20 mouse cellular contexts compared by ENCODE assay signal in the genomic region with DNA sequence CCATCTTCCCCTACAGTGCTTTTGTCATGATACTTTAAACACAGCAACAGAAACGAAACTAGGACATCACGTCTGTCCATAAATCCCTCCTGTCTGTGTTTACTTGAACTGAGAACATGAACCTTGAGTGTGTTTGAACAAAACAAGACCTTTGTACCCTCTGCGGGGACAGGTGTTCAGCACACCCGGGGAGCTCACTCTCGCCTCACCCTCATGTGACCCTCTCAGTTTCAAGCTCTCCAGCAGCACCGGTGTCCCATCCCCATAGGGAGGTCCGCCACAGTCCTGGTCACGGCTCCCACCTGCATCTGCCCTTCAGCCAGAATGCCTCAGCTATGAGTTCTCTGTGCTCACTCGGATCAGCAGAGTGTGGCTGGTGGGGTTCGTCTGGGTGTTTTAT. TPM values are rescaled to one million over a fixed set of nuclear protein-coding genes. Genes with fewer than 3 reads are reported as not detected.
A peak's percentile ranks its signal among the peaks of the same experiment; 100 is the strongest.
DNase-seq lines count a peak whose midpoint lies in the region; ATAC-seq and TF ChIP-seq lines count a peak whose summit lies in the region.
"Had no signal": no experiment of that assay in that cellular context is flagged by ENCODE, and none has a peak within 500 bp of the region (broad histone marks: within the 10 kb centered on the region; RNA-seq: fewer than 3 reads in every experiment).

No protein-coding gene starts in this region.

- ATAC-seq in kidney, embryonic 15.5 days (replicated peaks; ENCODE audit: low FRiP score): no peak
- peak; percentile 83 for ATAC-seq in intestine, postnatal 0 days
- peak; percentile 68; the same call in 1 of the 2 replicates for ATAC-seq in stomach, embryonic 16.5 days (ENCODE audit: insufficient read depth, low FRiP score)
- no peak for ATAC-seq in midbrain, embryonic 15.5 days (replicated peaks)
- ATAC-seq: hindbrain, postnatal 0 days had no signal

- no peaks in the 10 kb centered on the region for H3K36me3 ChIP-seq in kidney, embryonic 15.5 days
- no peaks in the 10 kb centered on the region for H3K36me3 ChIP-seq in intestine, postnatal 0 days (ENCODE audit: control insufficient read depth, insufficient read depth)
- H3K36me3 ChIP-seq in stomach, embryonic 16.5 days (ENCODE audit: control insufficient read depth, insufficient read depth, low read length): no peaks in the 10 kb centered on the region
- no peaks in the 10 kb centered on the region for H3K36me3 ChIP-seq in midbrain, embryonic 15.5 days (replicated peaks)
- H3K36me3 ChIP-seq: limb, embryonic 12.5 days had no signal

- intact Hi-C loops in gastrocnemius, adult 2 months (cut with DNase I): no loop called here

- H3K4me1 ChIP-seq in kidney, embryonic 15.5 days: peaks cover 6% of the 10 kb centered on the region
- H3K4me1 ChIP-seq in intestine, postnatal 0 days (replicated peaks; ENCODE audit: control insufficient read depth, insufficient read depth, low read length): peaks cover 9% of the 10 kb centered on the region; the same call in 1 of the 2 replicates
- no peaks in the 10 kb centered on the region for H3K4me1 ChIP-seq in stomach, embryonic 16.5 days (ENCODE audit: control insufficient read depth, insufficient read depth, low read length)
- H3K4me1 ChIP-seq in midbrain, embryonic 15.5 days: no peaks in the 10 kb centered on the region
- H3K4me1 ChIP-seq: limb, embryonic 12.5 days had no signal

- DNase-seq in kidney, adult 18-20 months: peak; percentile 52
- peak; percentile 59 for DNase-seq in kidney, postnatal 14 days
- DNase-seq in gastrocnemius, adult 2 months: no peak
- no peak for DNase-seq in lung, postnatal 14 days
- DNase-seq: adrenal gland, postnatal 36 days; cerebellum, adult 18-20 months; cerebellum, postnatal 25 days; gastrocnemius, postnatal 14 days; lung, adult 2 months; lung, postnatal 4 days; retina, postnatal 1 day; thymus, adult 18-20 months had no signal

- WGBS in kidney, embryonic 15.5 days: 54% methylated on average over 10 of the region's 10 CpGs
- 38% methylated on average over 10 of the region's 10 CpGs for WGBS in intestine, postnatal 0 days
- WGBS in stomach, embryonic 16.5 days: 51% methylated on average over 10 of the region's 10 CpGs
- 95% methylated on average over 10 of the region's 10 CpGs for WGBS in midbrain, embryonic 15.5 days

- H3K4me3 ChIP-seq in kidney, embryonic 15.5 days (replicated peaks): no peak overlapping the region
- no peak overlapping the region for H3K4me3 ChIP-seq in intestine, postnatal 0 days (ENCODE audit: low read depth, low read length)
- H3K4me3 ChIP-seq in stomach, embryonic 16.5 days (replicated peaks; ENCODE audit: low read length): no peak overlapping the region
- H3K4me3 ChIP-seq in midbrain, embryonic 15.5 days: no peak overlapping the region
- H3K4me3 ChIP-seq in gastrocnemius, adult 2 months: no peak overlapping the region
- H3K4me3 ChIP-seq: limb, embryonic 12.5 days had no signal

- no peaks in the 10 kb centered on the region for H3K9me3 ChIP-seq in kidney, embryonic 15.5 days (replicated peaks)
- no peaks in the 10 kb centered on the region for H3K9me3 ChIP-seq in intestine, postnatal 0 days (ENCODE audit: control insufficient read depth)
- H3K9me3 ChIP-seq in stomach, embryonic 16.5 days (replicated peaks; ENCODE audit: control insufficient read depth, low read length): no peaks in the 10 kb centered on the region
- H3K9me3 ChIP-seq in midbrain, embryonic 15.5 days: no peaks in the 10 kb centered on the region

- no peak overlapping the region for H3K9ac ChIP-seq in kidney, embryonic 15.5 days
- no peak overlapping the region for H3K9ac ChIP-seq in intestine, postnatal 0 days (ENCODE audit: low read depth, low read length)
- H3K9ac ChIP-seq in stomach, embryonic 16.5 days (ENCODE audit: low read length): no peak overlapping the region
- no peak overlapping the region for H3K9ac ChIP-seq in midbrain, embryonic 15.5 days
- H3K9ac ChIP-seq: limb, embryonic 12.5 days had no signal

- no peaks in the 10 kb centered on the region for H3K27me3 ChIP-seq in kidney, embryonic 15.5 days
- no peaks in the 10 kb centered on the region for H3K27me3 ChIP-seq in intestine, postnatal 0 days (replicated peaks; ENCODE audit: control insufficient read depth, insufficient read depth, low read length)
- H3K27me3 ChIP-seq in stomach, embryonic 16.5 days (ENCODE audit: control insufficient read depth, insufficient read depth, low read length): no peaks in the 10 kb centered on the region
- H3K27me3 ChIP-seq in midbrain, embryonic 15.5 days (replicated peaks): no peaks in the 10 kb centered on the region
- H3K27me3 ChIP-seq: CH12.LX; limb, embryonic 12.5 days had no signal

- no peak overlapping the region for H3K4me2 ChIP-seq in kidney, embryonic 15.5 days
- H3K4me2 ChIP-seq in intestine, postnatal 0 days (replicated peaks; ENCODE audit: low read depth): peak overlapping the region; percentile 17; the same call in 1 of the 2 replicates
- H3K4me2 ChIP-seq in stomach, embryonic 16.5 days (ENCODE audit: low read depth, low read length): no peak overlapping the region
- no peak overlapping the region for H3K4me2 ChIP-seq in midbrain, embryonic 15.5 days
- H3K4me2 ChIP-seq: limb, embryonic 12.5 days had no signal

- H3K27ac ChIP-seq in kidney, embryonic 15.5 days: no peak overlapping the region
- H3K27ac ChIP-seq in intestine, postnatal 0 days (ENCODE audit: low read depth, low read length): peak overlapping the region; percentile 70; the same call in 1 of the 2 replicates
- peak overlapping the region; percentile 12; the same call in 1 of the 2 replicates for H3K27ac ChIP-seq in stomach, embryonic 16.5 days (ENCODE audit: low read length)
- H3K27ac ChIP-seq in midbrain, embryonic 15.5 days: no peak overlapping the region
- H3K27ac ChIP-seq in gastrocnemius, adult 2 months: no peak overlapping the region
- H3K27ac ChIP-seq: hindbrain, postnatal 0 days; limb, embryonic 12.5 days had no signal

- TF ChIP-seq CTCF in intestine, postnatal 0 days (IDR thresholded peaks at IDR 0.05; ENCODE audit: low read depth): no peak
- no peak for TF ChIP-seq CTCF in gastrocnemius, adult 2 months (IDR thresholded peaks at IDR 0.05)

RNA-seq across cellular contexts. Expression of a gene that starts 30.7 kb away (rescaled TPM):
- polyA plus RNA-seq in kidney, embryonic 15.5 days (2015; fragmentation: Nextera tagmentation; extraction: Ambion mirVana): 209 and 228 TPM in 2 replicates
- 101 and 110 TPM in 2 replicates for polyA plus RNA-seq in intestine, postnatal 0 days (2015; fragmentation: Nextera tagmentation; extraction: Ambion mirVana)
- 151 and 167 TPM in 2 replicates for polyA plus RNA-seq in stomach, embryonic 16.5 days (2015; fragmentation: Nextera tagmentation; extraction: Ambion mirVana)
- 163 and 167 TPM in 2 replicates for polyA plus RNA-seq in midbrain, embryonic 15.5 days (2015; fragmentation: Nextera tagmentation; extraction: Ambion mirVana)
- total RNA-seq in gastrocnemius, adult 2 months (2021): 10 to 100 TPM; 70.0 to 88.1 TPM

RNA-seq across cellular contexts. Expression of a gene that starts 48.0 kb away (rescaled TPM):
- polyA plus RNA-seq in kidney, embryonic 15.5 days (2015; fragmentation: Nextera tagmentation; extraction: Ambion mirVana): 0.62 and 0.68 TPM in 2 replicates
- 0.18 and 0.24 TPM in 2 replicates for polyA plus RNA-seq in intestine, postnatal 0 days (2015; fragmentation: Nextera tagmentation; extraction: Ambion mirVana)
- 0.32 and 0.49 TPM in 2 replicates for polyA plus RNA-seq in stomach, embryonic 16.5 days (2015; fragmentation: Nextera tagmentation; extraction: Ambion mirVana)
- 1.8 and 2.2 TPM in 2 replicates for polyA plus RNA-seq in midbrain, embryonic 15.5 days (2015; fragmentation: Nextera tagmentation; extraction: Ambion mirVana)
- not detected for total RNA-seq in gastrocnemius, adult 2 months (2021)
- total RNA-seq: gastrocnemius, postnatal 14 days; hematopoietic stem cell, adult 5-6 weeks had no signal

Comparison
In these comparisons a context has a peak if more than half of its experiments do, and no peak if none do; other contexts are left out.
1. DNase-seq: peak in kidney, adult 18-20 months (single experiment) and kidney, postnatal 14 days (single experiment); none in gastrocnemius, adult 2 months (single experiment) and lung, postnatal 14 days (single experiment).
2. ATAC-seq: peak in intestine, postnatal 0 days (single experiment) and stomach, embryonic 16.5 days (single experiment); none in kidney, embryonic 15.5 days (single experiment) and midbrain, embryonic 15.5 days (single experiment).
3. H3K27ac ChIP-seq: peak in intestine, postnatal 0 days (single experiment) and stomach, embryonic 16.5 days (single experiment); none in kidney, embryonic 15.5 days (single experiment), midbrain, embryonic 15.5 days (single experiment) and gastrocnemius, adult 2 months (single experiment).